Mouse (Mus musculus) forebrain, postnatal 0 days (tissue): ENCODE data around the gene Inpp5e. TPM values are rescaled to one million over a fixed set of nuclear protein-coding genes. Genes with fewer than 3 reads are reported as not detected.
"Not testable (repeated sequence)": the region's sequence is repeated elsewhere in the genome, so short reads cannot be mapped to it uniquely, and the experiment has no call there.

Experiments used
- ATAC-seq: fragments of 200-750 bp; cut with Nextera tagmentation; 2 replicates; pipeline ENCODE4 v1.8.0; 2017; ENCODE audit warnings: mild to moderate bottlenecking, moderate library complexity
- DNase-seq: peaks from one replicate; pipeline ENCODE4 v3.0.0-alpha.2; 2015
- H3K27ac ChIP-seq: fragments of 300-500 bp; sonication (generic); 2 replicates; pipeline ENCODE4 v1.5.1; 2014; ENCODE audit warnings: low read depth, mild to moderate bottlenecking, antibody characterized with exemption, low read length, moderate library complexity, mixed read lengths
- H3K27me3 ChIP-seq: fragments of 300-500 bp; sonication (generic); 2 replicates; pipeline ENCODE4 v1.6.1; 2014; ENCODE audit warnings: mild to moderate bottlenecking, low read length, mixed read lengths; ENCODE audit not compliant: insufficient read depth
- H3K36me3 ChIP-seq: fragments of 300-500 bp; sonication (generic); 2 replicates; pipeline ENCODE4 v1.6.1; 2014; ENCODE audit warnings: mild to moderate bottlenecking, moderate library complexity; ENCODE audit not compliant: insufficient read depth
- H3K4me1 ChIP-seq: fragments of 300-500 bp; sonication (generic); 2 replicates; pipeline ENCODE4 v1.6.1; 2014; ENCODE audit warnings: antibody characterized with exemption; ENCODE audit not compliant: insufficient read depth
- H3K4me2 ChIP-seq: fragments of 300-500 bp; sonication (generic); 2 replicates; pipeline ENCODE4 v1.6.1; 2014; ENCODE audit warnings: low read depth, mild to moderate bottlenecking, moderate library complexity
- H3K4me3 ChIP-seq: fragments of 300-500 bp; sonication (generic); 2 replicates; pipeline ENCODE4 v1.5.1; 2014; ENCODE audit warnings: low read depth, low read length, mixed read lengths
- H3K9ac ChIP-seq: fragments of 300-500 bp; sonication (generic); 2 replicates; pipeline ENCODE4 v1.6.1; 2014; ENCODE audit warnings: mild to moderate bottlenecking
- H3K9me3 ChIP-seq: fragments of 300-500 bp; sonication (generic); 2 replicates; pipeline ENCODE4 v1.6.1; 2016; ENCODE audit warnings: low read length
- CTCF ChIP-seq: sonication (generic); IDR thresholded peaks from 2 replicates; pipeline ENCODE4 v1.5.1; 2016; ENCODE audit warnings: antibody characterized with exemption, control low read depth, low read depth
- WGBS: fragments of 180-500 bp; shearing (Covaris S2); extraction: QIAGEN DNeasy Blood & Tissue Kit; methylation state at CpG from one replicate; pipeline ENCODE4 v1.1.7; 2014; 5-methylcytosine and 5-hydroxymethylcytosine counted together
- polyA plus RNA-seq: library from polyadenylated mRNA; unstranded; fragments of >200 nt; fragmentation: Nextera tagmentation; extraction: Ambion mirVana; gene quantifications from 2 replicates; pipeline ENCODE4 v1.2.1, GENCODE M21; 2015
- total RNA-seq: library from RNA; depleted of rRNA; stranded (reverse); fragments of >200 nt; gene quantifications from 2 replicates; pipeline ENCODE4 v1.2.3, GENCODE M21; 2014

Gene Inpp5e
- total and polyA plus RNA-seq, 2 experiments from 2014 or later = 12.6 to 26.6 TPM

DNA sequence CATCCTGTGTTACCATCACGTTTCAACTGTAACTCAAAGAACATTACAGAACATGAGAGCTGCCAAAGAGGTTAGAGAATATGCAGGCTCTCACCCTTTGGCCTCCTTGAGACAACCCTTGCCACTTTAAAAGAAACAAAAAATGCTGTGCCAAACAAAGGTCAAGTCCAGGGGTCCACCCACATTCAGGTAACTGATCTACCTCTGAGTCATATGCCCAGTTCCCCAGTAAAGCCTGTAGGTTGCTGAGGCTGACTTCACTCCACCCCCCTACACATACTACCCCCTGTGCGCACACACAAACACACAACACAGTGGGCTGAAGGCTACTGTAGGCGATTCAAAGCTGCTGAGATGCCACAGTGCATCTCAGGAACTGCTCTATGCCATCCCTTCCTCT, 21.3 kb downstream of the Inpp5e start:
- ATAC-seq (no peak), DNase-seq (no peak)
- H3K27me3 ChIP-seq = no peaks in the 10 kb centered on the region
- TF ChIP-seq CTCF = no peak
- H3K4me2 ChIP-seq = peak overlapping the region; percentile 98; the same call in 1 of the 2 replicates
- peaks cover 68% of the 10 kb centered on the region for H3K36me3 ChIP-seq
- H3K27ac ChIP-seq = no peak overlapping the region
- H3K4me1 ChIP-seq = peaks cover 14% of the 10 kb centered on the region; the same call in 1 of the 2 replicates
- no peak overlapping the region for H3K9ac ChIP-seq
- WGBS = 92% methylated on average over 3 of the region's 3 CpGs
- no peak overlapping the region for H3K4me3 ChIP-seq
- no peaks in the 10 kb centered on the region for H3K9me3 ChIP-seq

DNA sequence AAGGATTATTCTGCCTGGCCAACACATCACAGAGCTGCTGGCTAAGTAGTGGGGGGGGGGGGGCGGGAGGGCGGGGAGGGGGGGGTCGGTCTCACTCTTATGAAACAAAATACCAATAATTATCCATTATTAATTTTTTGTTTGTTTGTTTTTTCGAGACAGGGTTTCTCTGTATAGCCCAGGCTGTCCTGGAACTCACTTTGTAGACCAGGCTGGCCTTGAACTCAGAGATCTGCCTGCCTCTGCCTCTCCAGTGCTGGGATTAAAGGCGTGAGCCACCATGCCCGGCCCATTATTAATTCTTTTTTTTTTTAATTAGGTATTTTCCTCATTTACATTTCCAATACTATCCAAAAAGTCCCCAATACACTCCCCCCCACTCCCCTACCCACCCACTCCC, 28.1 kb downstream of the Inpp5e start:
- 43% methylated on average over 5 of the region's 6 CpGs for WGBS
- Histone ChIP-seq H3K36me3 (peaks cover 59% of the 10 kb centered on the region), H3K4me3 (peak overlapping the region; percentile 54), H3K9ac (peak overlapping the region; percentile 57), H3K4me2 (peak overlapping the region; percentile 72), H3K27ac (0 out of 2 replicates have a peak overlapping the region, but pooled peaks have one; percentile 35)
- not testable (repeated sequence) for H3K9me3 ChIP-seq, H3K4me1 ChIP-seq, ATAC-seq, DNase-seq, H3K27me3 ChIP-seq

DNA sequence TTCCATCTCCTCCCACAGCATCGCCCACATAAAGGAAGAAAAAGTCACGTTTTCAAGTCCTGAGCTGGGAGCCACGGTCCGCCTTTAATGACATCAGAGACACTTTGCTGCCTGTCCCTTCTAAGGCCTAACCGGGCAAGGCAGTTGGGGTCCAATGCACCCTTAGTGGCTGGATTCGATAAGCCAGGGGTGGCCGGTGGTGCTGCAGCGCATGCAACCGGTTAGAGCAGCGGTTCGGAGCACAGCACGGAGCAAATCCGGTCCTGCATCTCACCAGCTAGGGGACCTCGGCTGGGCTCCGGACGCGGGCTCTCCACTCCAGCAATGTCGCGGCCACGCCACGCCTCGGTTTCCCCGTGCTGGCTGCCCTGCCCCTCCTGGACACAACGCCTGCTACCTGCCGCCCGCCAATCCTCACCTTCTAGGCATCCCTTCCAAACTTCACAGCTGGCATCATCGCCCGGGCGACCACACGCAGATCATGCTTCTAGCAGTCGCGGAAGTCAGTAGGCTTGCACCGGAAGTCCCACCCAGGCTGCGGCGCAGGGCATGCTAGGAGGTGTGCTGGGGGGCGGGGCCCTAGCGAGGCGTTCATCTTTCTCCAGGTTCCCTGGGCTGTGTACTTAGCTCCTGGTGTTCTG, 28.8 kb downstream of the Inpp5e start, which contains the start of gene Snapc4:
Snapc4 (minus strand) TSS at position 523 of the 641 bp plus-strand sequence.
- peak within 1 kb of the TSS; percentile 72 for H3K4me2 ChIP-seq
- TF ChIP-seq CTCF = 0 out of 2 replicates have a peak, but pooled peaks have one; percentile 3
- WGBS = under 1% methylated on average over 38 of the region's 38 CpGs
- H3K36me3 ChIP-seq = peaks cover 59% of the 10 kb centered on the region
- ATAC-seq (peak; percentile 99), DNase-seq (peak; percentile 85)
- peak within 1 kb of the TSS; percentile 57 for H3K9ac ChIP-seq
- H3K27me3 ChIP-seq = no peaks in the 10 kb centered on the region
- H3K9me3 ChIP-seq = no peaks in the 10 kb centered on the region
- 0 out of 2 replicates have a peak, but pooled peaks cover 5% of the 10 kb centered on the region for H3K4me1 ChIP-seq
- H3K27ac ChIP-seq = peak within 1 kb of the TSS; percentile 35; the same call in 1 of the 2 replicates
- H3K4me3 ChIP-seq = peak within 1 kb of the TSS; percentile 54

DNA sequence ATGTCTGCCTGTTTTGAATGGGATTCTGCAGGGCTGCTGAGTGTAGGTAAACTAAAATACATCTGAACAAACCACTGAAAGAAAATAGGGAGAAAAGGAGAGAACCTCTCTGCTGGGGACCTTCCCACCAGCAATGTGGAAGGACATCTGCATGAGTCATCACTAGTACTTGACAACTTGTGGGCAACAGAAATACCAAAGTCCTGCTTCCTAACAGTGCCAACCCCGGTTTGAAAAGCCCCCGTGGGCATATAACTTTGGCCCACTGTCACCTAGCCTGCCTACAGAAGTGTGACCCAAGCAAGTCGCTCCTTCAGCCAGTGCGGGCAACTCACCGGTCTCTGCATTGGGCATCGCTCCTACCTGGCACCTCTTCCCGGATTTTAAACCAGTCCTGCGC, 36.6 kb downstream of the Inpp5e start:
- H3K4me3 ChIP-seq = no peak overlapping the region
- DNase-seq (no peak), ATAC-seq (no peak)
- H3K9me3 ChIP-seq = no peaks in the 10 kb centered on the region
- no peak for TF ChIP-seq CTCF
- H3K27me3 ChIP-seq = no peaks in the 10 kb centered on the region
- no peaks in the 10 kb centered on the region for H3K4me1 ChIP-seq
- H3K9ac ChIP-seq = no peak overlapping the region
- H3K36me3 ChIP-seq = peaks cover 98% of the 10 kb centered on the region
- H3K27ac ChIP-seq = no peak overlapping the region
- WGBS = 96% methylated on average over 8 of the region's 8 CpGs
- H3K4me2 ChIP-seq = no peak overlapping the region

DNA sequence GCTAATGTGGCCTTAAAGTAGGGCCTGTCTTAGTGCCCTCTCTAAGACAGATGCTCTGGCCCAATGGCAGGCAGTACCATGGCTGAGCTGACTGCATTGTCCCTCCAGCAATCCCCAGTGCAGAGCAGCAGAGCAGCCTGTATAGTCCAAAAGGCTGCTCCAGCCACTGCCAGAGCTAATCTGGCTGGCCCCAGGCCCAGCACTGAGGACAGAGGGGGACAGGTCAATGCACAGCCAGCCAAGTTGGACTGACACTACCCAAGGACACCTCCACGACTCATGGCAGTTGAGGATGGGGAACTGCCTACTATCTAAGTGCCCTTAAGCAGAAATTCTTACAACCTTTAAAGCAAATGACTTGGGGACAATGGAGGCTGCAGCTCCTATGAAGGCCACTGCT, 40.4 kb downstream of the Inpp5e start:
- H3K27me3 ChIP-seq = no peaks in the 10 kb centered on the region
- no peak overlapping the region for H3K4me3 ChIP-seq
- no peaks in the 10 kb centered on the region for H3K9me3 ChIP-seq
- WGBS = 91% methylated on average over 1 of the region's 1 CpGs
- no peak for TF ChIP-seq CTCF
- H3K27ac ChIP-seq = no peak overlapping the region
- no peak overlapping the region for H3K9ac ChIP-seq
- no peaks in the 10 kb centered on the region for H3K4me1 ChIP-seq
- no peak for ATAC-seq
- no peak for DNase-seq
- H3K36me3 ChIP-seq = peaks cover 96% of the 10 kb centered on the region
- H3K4me2 ChIP-seq = no peak overlapping the region

DNA sequence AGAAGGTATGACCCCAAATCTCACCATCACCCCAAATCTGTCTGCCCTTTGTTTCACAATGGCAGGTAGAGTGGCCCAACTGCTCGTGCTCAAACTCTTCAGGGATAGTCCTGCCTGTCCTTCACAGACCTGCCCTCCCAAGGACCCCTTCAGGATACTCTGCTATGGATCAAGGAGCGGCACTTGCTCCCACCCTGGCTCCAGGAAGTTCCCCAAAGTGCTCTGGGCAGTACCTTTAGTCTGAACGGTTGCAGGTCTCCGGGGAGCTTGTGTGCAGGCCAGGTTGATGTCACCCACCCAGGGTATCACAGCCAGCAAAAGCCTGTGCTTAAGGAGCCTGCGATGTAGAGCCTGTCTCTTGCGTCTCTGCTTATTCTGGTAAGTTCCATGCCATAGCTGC, 41.1 kb downstream of the Inpp5e start:
- no peak overlapping the region for H3K9ac ChIP-seq
- peaks cover 92% of the 10 kb centered on the region for H3K36me3 ChIP-seq
- no peak overlapping the region for H3K4me3 ChIP-seq
- no peaks in the 10 kb centered on the region for H3K9me3 ChIP-seq
- TF ChIP-seq CTCF = no peak
- DNase-seq (no peak), ATAC-seq (no peak)
- H3K4me1 ChIP-seq = no peaks in the 10 kb centered on the region
- no peaks in the 10 kb centered on the region for H3K27me3 ChIP-seq
- no peak overlapping the region for H3K4me2 ChIP-seq
- H3K27ac ChIP-seq = no peak overlapping the region
- WGBS = 90% methylated on average over 6 of the region's 6 CpGs

DNA sequence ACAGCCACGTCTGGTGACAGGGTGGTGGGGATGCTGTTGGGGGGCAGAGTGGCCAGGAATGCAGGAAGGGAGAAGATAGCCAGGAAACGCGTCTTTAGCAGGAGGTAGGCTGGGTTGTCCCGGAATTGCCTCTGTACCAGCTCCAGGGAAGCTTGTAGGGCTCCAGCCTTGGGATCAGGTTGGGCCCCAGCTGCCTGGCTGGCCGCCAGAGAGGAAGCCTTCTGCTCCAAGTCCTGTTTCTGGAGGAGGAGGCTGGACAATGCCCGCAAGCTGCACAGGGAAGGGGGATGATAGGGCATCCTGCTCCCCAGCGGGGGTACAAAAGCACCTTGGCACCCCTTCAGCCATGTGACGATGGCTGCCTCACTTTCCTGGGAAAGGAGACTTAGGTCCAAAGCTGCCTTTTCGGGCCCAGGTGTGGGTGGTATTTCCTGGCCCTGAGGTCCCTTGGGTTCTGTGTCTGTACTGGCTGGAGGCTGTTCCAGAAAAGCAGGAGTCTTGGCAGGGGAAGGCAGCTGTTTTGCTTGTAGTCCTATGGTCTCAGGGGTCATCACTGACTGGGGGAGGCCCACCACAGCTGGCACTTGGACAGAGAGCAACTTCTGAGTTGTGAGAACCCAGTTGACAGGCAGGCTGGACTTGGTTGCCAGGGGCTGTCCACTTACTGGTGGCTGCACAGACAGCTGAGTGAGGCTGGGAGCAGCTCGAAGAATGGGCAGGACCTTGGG, 44.1 kb downstream of the Inpp5e start:
- Histone ChIP-seq H3K9ac (no peak overlapping the region), H3K4me1 (no peaks in the 10 kb centered on the region), H3K36me3 (peaks cover 64% of the 10 kb centered on the region), H3K27ac (no peak overlapping the region), H3K4me3 (no peak overlapping the region), H3K4me2 (no peak overlapping the region), H3K27me3 (no peaks in the 10 kb centered on the region), H3K9me3 (no peaks in the 10 kb centered on the region)
- WGBS = 78% methylated on average over 10 of the region's 10 CpGs
- no peak for TF ChIP-seq CTCF
- DNase-seq (no peak), ATAC-seq (no peak)
